Mouse (Mus musculus): ENCODE measurements at regions not wholly inside any gene's neighbourhood (a gene's known extent, or its start where the extent isn't known, plus 50 kb on each side); places are given as distances from the start of the nearest gene placed in this dataset.
"Not testable (repeated sequence)": the region's sequence is repeated elsewhere in the genome, so short reads cannot be mapped to it uniquely, and the experiment has no call there.

DNA sequence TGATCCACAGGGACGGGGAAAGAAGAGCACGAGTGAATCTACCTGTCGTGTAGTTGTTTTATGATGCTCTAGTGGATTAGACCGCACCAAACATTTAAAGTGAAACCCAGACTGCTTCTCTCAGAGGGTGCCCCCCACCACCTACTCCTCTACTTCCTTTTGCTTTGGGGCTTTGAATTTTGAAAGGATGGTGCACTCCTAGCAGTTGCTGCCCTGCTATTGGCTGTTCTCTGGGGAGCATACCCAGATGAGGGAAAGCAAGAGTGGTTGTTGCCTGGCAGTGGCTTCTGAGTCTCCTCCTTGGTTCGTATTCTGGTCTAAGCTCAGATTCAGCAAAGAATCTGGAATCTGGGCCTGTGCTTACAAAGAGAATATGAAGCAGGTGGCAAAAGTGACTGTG lies 71.4 kb upstream of the Olfr1507 start:
- no peak for DNase-seq (ENCODE audit: low spot score)

DNA sequence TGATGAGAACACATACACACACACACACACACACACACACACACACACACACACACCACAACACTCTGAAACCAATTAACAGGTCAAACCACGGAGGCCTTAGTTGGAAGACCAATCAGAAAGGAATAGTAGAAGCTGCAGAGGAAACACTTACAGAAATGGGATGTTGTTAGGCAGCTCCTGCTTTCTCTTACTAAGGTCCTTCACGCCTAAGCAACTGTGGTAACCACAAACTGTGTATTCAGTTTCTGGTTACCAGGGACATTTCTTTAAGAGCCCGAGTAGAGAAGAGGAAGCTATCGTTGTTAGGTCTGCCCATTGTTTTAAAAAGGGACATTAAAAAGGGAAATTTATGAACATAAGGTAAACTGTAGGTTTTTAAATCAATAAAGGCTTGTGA lies 70.1 kb upstream of the Olfr1507 start:
- DNase-seq (ENCODE audit: low spot score), result no peak

DNA sequence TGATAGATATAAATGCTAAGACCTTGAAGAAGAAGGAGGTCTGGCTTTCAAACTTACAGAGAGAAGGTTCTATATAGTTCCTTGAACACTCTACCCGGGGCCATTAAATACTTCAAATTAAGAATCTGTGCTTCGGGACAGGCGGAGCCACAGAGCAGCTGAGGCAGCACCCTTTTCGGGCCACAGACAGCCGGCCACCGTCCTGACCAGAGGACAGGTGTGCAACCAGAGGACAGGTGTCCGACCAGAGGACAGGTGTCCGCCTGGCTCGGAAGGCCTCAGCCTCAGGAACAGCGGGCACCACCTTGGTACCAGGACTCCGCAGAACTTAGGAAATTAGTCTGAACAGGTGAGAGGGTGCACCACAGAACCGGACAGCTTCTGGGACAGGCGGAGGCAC lies 60.8 kb upstream of the Olfr1507 start:
- DNase-seq (ENCODE audit: low spot score), result not testable (repeated sequence)

DNA sequence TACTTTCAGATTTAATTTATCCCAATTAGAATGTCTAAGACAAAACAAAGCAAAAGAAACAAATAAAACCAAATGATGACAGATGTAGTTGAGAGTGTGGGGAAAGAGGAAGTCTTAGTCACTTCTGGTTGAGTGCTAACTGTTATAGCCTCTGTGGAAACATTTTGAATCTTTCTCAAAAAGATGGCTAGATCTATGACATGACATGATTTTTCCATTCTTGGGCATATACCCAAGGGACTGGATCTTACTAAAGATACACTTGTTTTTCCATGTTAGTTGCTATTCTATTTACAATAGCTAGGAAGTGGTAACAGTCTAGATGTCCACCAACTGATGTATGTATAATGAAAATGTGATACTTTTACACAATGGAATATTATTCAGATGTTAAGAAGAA lies 57.9 kb upstream of the Olfr1507 start:
- no peak for DNase-seq (ENCODE audit: low spot score)

DNA sequence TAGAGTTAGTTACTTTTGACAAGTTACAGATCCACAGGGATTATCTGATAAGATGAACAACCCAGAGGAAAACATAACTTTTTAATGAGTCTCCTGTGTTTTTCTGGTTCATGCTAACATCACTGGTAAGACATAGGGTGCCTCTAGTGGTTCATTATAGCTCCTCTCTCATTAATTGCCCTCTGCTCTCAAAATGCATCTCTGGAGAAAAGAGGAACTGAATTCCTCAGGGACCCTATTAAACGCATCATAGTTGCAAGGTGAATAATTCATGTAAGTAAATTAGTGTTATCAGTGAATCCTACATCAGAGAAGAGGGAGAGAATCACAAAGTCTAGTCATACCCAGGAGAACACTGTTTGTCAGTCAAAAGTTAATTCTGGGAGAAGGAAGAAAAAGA lies 52.4 kb upstream of the Olfr1507 start:
- peak; percentile 1 for DNase-seq (ENCODE audit: low spot score)
